Mouse (Mus musculus) ES-E14 (cell line): Measurements from ENCODE around the gene Ccdc148. TPM values are rescaled to one million over a fixed set of nuclear protein-coding genes. Genes with fewer than 3 reads are reported as not detected.

Source experiments
- DNase-seq: peaks from one replicate; pipeline ENCODE4 v3.0.0-alpha.2; 2013; ENCODE audit warnings: low read depth, low spot score
- H3K27ac ChIP-seq: 2 replicates; pipeline ENCODE4 v1.5.1; 2012; ENCODE audit warnings: low read depth, mild to moderate bottlenecking, low read length, moderate library complexity, mixed read lengths; ENCODE audit not compliant: poor library complexity, insufficient read depth, severe bottlenecking
- H3K36me3 ChIP-seq: 2 replicates; pipeline ENCODE4 v1.6.1; 2012; ENCODE audit warnings: mild to moderate bottlenecking, low read length, moderate library complexity, mixed read lengths; ENCODE audit not compliant: control insufficient read depth, poor library complexity, insufficient read depth, severe bottlenecking
- H3K4me1 ChIP-seq, 2 experiments: fragments of 150-350 bp in 1 of 2; sonication (generic) in 1 of 2; 2 replicates each; pipeline ENCODE4 v1.6.1; 2012; ENCODE audit warnings: low read length in 2 of 2, mild to moderate bottlenecking in 1 of 2, mixed read lengths in 1 of 2; ENCODE audit not compliant: control insufficient read depth in 2 of 2, insufficient read depth in 2 of 2, poor library complexity in 1 of 2
- H3K4me3 ChIP-seq, 2 experiments: fragments of 150-350 bp in 1 of 2; sonication (generic) in 1 of 2; 2 replicates each; pipeline ENCODE4 v1.5.1; 2012; ENCODE audit warnings: low read length in 2 of 2, low read depth in 1 of 2, mild to moderate bottlenecking in 1 of 2, mixed read lengths in 1 of 2; ENCODE audit not compliant: insufficient read depth in 1 of 2, poor library complexity in 1 of 2, severe bottlenecking in 1 of 2
- H3K9ac ChIP-seq: 2 replicates; pipeline ENCODE4 v1.6.1; 2012; ENCODE audit warnings: low read depth, mild to moderate bottlenecking, low read length, mixed read lengths; ENCODE audit not compliant: poor library complexity, insufficient read depth, severe bottlenecking
- H3K9me3 ChIP-seq: fragments of 150-350 bp; sonication (generic); 2 replicates; pipeline ENCODE4 v1.6.1; 2012; ENCODE audit warnings: low read depth, mild to moderate bottlenecking, low read length; ENCODE audit not compliant: control insufficient read depth, insufficient read depth
- CHD2 ChIP-seq: IDR thresholded peaks from 2 replicates; pipeline ENCODE4 v1.6.1; 2014; ENCODE audit warnings: mild to moderate bottlenecking, low read depth, low read length, inconsistent platforms
- HCFC1 ChIP-seq: IDR thresholded peaks from 2 replicates; pipeline ENCODE4 v1.6.1; 2012; ENCODE audit warnings: low read length, inconsistent platforms, borderline replicate concordance; ENCODE audit not compliant: insufficient read depth
- MAFK ChIP-seq: IDR thresholded peaks from 2 replicates; pipeline ENCODE4 v1.6.1; 2014; ENCODE audit warnings: mild to moderate bottlenecking, low read depth, low read length, inconsistent platforms; ENCODE audit not compliant: insufficient read depth
- ZC3H11A ChIP-seq: IDR thresholded peaks from 2 replicates; pipeline ENCODE4 v1.6.1; 2012; ENCODE audit warnings: low read depth, mild to moderate bottlenecking, inconsistent platforms, low read length, borderline replicate concordance
- ZNF384 ChIP-seq: IDR thresholded peaks from 2 replicates; pipeline ENCODE4 v1.6.1; 2012; ENCODE audit warnings: low read depth, low read length, inconsistent platforms
- in situ Hi-C, 2 experiments: fragments of 600-800 bp; cut with MboI; formaldehyde crosslinking; loops; one replicate each; pipeline ENCODE4 v1.15.1; 2025; ENCODE audit warnings: low sequenced_read_pairs in 2 of 2, inconsistent platforms in 1 of 2; ENCODE audit not compliant: unreplicated experiment in 2 of 2
- total RNA-seq: library from RNA; depleted of rRNA; stranded (reverse); fragments of 300-350 nt; gene quantifications from 2 replicates; pipeline ENCODE4 v1.2.3, GENCODE M21; 2012

Gene Ccdc148
- total RNA-seq, 1 experiment, result 0.27 TPM

DNA sequence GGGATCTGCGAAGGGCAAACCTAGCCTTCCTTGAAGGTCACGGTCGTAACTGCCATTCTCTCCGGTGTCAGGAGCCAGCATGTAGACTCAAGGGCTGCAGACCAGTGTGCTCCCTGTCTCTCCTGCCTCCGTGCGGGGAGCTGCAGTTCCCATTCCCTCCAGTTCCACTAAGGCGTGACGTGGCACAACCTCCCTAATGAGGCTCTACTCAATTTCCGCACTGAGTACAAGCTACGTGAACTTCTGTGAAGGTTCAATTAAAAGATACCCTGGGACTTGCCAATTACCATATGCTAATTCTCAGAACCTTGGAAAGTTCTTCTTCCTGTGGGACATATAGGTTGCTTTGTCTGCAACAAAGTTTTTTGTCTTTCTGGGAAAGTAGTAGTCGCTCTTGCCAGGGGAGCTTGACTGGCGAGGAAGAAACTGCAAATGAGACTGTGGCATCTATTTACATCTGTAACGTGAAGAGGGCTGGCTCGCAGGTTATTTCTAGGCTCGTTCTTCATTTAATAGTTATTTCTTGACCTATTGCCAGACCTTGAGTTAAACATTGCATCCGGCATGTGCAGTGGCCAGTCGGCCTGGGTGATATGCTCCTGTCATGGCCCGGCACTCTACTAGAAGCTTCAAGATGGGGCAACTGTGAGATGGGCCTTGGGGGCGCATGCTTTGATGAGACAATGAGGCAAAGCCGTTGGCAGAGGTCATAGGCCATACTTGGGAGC lies 328.1 kb downstream of the Ccdc148 start:
- in situ Hi-C loops, result no loop called here
- no peak overlapping the region for H3K27ac ChIP-seq
- H3K9ac ChIP-seq, result no peak overlapping the region
- TF ChIP-seq HCFC1 (no peak), CHD2 (no peak), ZC3H11A (no peak), ZNF384 (no peak), MAFK (no peak)
- no peaks in the 10 kb centered on the region for H3K36me3 ChIP-seq
- DNase-seq, result no peak
- peak overlapping the region in 1 of 2 experiments; percentile 4; a peak in 1 of 4 replicates for H3K4me3 ChIP-seq
- no peaks in the 10 kb centered on the region for H3K9me3 ChIP-seq
- H3K4me1 ChIP-seq, result no peaks in the 10 kb centered on the region

DNA sequence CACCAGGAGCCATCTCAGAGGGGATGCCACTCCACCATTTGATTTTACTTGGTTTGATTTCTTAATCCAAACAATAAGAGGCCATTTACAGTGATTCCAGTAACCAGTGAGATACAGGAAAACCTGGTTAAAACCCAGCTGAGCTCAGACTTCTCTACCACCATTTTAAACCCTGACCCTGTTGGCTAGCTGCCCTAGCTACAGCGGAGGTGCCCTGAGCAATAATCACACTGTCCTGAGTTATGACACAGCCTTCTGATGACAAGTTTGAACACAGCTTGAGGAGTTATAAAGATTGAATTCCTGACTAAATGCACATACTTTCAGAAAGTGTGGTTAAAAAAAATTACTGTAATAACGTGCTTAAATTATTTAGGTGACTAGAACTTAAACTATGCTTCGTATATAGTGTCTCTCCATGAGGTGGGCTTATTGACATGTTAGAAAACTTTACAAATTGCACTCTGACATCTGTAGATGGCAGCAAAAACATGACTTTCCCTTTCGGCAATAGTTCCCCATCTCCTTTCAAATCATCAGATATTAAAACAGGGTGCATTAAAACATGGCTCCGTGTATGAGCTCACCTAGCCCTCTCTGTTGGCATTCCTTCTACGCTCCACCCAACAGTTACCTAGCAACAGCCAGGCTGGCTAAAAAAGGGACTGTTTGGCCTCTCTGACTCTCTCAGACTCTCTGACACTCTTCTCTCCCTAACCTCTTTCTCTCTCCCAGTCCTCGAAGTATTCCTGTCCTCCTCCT lies 330.3 kb downstream of the Ccdc148 start:
- Histone ChIP-seq H3K9me3 (no peaks in the 10 kb centered on the region), H3K9ac (no peak overlapping the region), H3K4me3 (no peak overlapping the region), H3K27ac (no peak overlapping the region), H3K4me1 (no peaks in the 10 kb centered on the region), H3K36me3 (no peaks in the 10 kb centered on the region)
- in situ Hi-C loops, result no loop called here
- no peak for DNase-seq
- no peak for TF ChIP-seq HCFC1
- no peak for TF ChIP-seq MAFK
- no peak for TF ChIP-seq ZNF384
- no peak for TF ChIP-seq CHD2
- no peak for TF ChIP-seq ZC3H11A

DNA sequence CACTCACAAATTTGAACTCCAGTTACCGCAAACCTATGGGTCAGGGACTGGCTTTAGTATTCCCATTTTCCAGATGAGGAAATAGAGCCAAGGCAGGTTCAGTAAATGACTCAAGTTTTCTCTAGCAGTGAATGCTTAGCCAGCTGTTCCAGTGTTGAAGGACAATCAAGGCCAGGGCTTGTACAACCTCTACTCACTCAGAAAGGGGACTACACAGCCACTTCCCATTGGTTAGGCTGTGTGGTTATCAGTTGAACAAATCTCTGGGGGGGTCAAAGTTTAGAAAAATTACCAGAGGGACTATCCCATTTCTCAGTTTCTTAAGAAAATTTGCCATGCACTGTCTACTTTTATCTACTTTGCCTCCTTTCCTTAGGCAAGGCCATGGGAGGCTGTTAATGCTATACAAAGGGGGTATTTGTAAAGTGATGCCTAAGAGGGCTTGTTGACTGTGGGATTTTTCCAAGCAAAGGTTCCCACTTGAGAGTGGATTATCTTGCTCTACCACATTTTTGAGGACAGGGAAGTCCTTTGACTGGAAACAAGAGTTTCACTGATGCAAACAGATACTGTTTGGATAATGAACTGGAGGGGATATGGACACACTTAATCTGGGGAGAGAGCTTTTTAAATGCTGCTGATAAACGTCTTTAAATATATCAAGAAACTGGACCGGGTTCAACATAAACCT lies 331.4 kb downstream of the Ccdc148 start:
- no peak overlapping the region for H3K9ac ChIP-seq
- in situ Hi-C loops, result no loop called here
- no peak overlapping the region for H3K27ac ChIP-seq
- no peaks in the 10 kb centered on the region for H3K9me3 ChIP-seq
- DNase-seq, result no peak
- H3K4me3 ChIP-seq, result no peak overlapping the region
- H3K36me3 ChIP-seq, result no peaks in the 10 kb centered on the region
- TF ChIP-seq ZC3H11A (no peak), ZNF384 (no peak), HCFC1 (no peak), MAFK (no peak), CHD2 (no peak)
- H3K4me1 ChIP-seq, result no peaks in the 10 kb centered on the region

DNA sequence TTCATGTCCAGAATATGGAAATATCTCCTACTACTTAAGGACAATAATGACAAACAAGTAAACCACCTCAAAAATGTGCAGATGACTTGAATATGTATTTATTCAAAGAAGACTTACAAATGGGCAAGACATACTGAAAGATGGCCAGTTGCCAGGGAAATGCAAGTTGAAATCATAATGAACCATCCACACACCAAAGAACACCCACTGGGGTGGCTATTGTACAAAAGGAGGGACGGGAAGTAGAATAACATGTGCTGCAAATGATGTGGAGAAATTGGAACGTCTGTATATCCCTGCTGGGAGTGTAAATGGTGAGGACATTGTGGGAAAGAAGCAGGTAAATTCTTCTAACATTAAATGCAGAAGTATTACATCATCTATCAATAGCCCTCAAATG lies 347.5 kb downstream of the Ccdc148 start:
- no peak overlapping the region for H3K9ac ChIP-seq
- no peaks in the 10 kb centered on the region for H3K9me3 ChIP-seq
- no peak for TF ChIP-seq CHD2
- TF ChIP-seq ZC3H11A, result no peak
- no peak for TF ChIP-seq HCFC1
- no peak for TF ChIP-seq ZNF384
- TF ChIP-seq MAFK, result no peak
- H3K36me3 ChIP-seq, result no peaks in the 10 kb centered on the region
- no peak for DNase-seq
- H3K4me3 ChIP-seq, result no peak overlapping the region
- no peaks in the 10 kb centered on the region for H3K4me1 ChIP-seq
- in situ Hi-C loops, result no loop called here
- H3K27ac ChIP-seq, result no peak overlapping the region
